Mouse (Mus musculus) C2C12 (cell line): ENCODE results near the gene Vgll4.

Source experiments
- CTCF ChIP-seq: IDR thresholded peaks from one replicate; pipeline ENCODE4 v1.5.1; 2011; ENCODE audit not compliant: control insufficient read depth, insufficient read depth, insufficient read length
- FOSL1 ChIP-seq: IDR thresholded peaks from one replicate; pipeline ENCODE4 v1.8.0; 2011; ENCODE audit warnings: mild to moderate bottlenecking, low read length; ENCODE audit not compliant: poor library complexity, insufficient read depth, severe bottlenecking
- USF1 ChIP-seq: IDR thresholded peaks from one replicate; pipeline ENCODE4 v1.6.1; 2011; ENCODE audit warnings: low read depth, mild to moderate bottlenecking, control low read depth, moderate library complexity

DNA sequence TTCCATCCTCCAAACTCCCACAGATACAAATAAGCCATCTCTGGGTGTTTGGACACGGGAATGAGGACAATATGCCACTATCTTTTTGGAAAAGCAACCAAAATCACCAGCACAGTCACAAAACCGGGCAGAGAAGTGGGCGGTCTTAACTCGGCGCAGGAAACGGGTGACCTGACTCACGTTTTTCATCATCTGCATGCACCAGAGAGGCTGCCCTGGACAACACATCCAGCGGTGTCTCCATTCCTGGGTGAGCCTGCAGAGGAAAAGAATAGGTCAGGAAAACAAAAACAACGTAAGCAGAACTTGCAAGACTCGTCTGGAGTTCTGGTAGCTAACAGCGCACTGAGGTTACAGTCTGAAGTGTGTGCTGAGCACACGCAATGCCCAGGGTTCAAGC is 12.0 kb downstream of the Vgll4 start:
- TF ChIP-seq USF1 (no peak), CTCF (no peak), FOSL1 (no peak)
